Mouse (Mus musculus) induced T-regulatory cell, adult 2 months (primary cell): ENCODE data around the gene LTO1.
"Not testable (repeated sequence)": the region's sequence is repeated elsewhere in the genome, so short reads cannot be mapped to it uniquely, and the experiment has no call there.

ENCODE experiments used
- DNase-seq: peaks from one replicate; pipeline ENCODE4 v3.0.0-alpha.2; 2012; ENCODE audit warnings: low read depth

Gene LTO1

GRCm38 (mm10) chr7:144914948-144915750 lies at the start of gene LTO1:
LTO1 (plus strand) TSS chr7:144915100.
- peak; percentile 98 for DNase-seq

- no peak for DNase-seq
Measured at GRCm38 (mm10) chr7:144867161-144867560, 47.7 kb upstream of the LTO1 start.

GRCm38 (mm10) chr7:144867602-144868001 lies 47.3 kb upstream of the LTO1 start:
- no peak for DNase-seq

- DNase-seq = no peak
Measured at GRCm38 (mm10) chr7:144872420-144872819, 42.5 kb upstream of the LTO1 start.

GRCm38 (mm10) chr7:144873160-144873559 lies 41.7 kb upstream of the LTO1 start:
- no peak for DNase-seq

GRCm38 (mm10) chr7:144874226-144874625 lies 40.7 kb upstream of the LTO1 start:
- no peak for DNase-seq

- no peak for DNase-seq
Measured at GRCm38 (mm10) chr7:144878401-144878800, 36.5 kb upstream of the LTO1 start.

GRCm38 (mm10) chr7:144883106-144883505 lies 31.8 kb upstream of the LTO1 start:
- no peak for DNase-seq

- DNase-seq = peak; percentile 22
Measured at GRCm38 (mm10) chr7:144887672-144888071, 27.2 kb upstream of the LTO1 start.

GRCm38 (mm10) chr7:144888564-144889299 lies 26.2 kb upstream of the LTO1 start:
- DNase-seq = no peak

- not testable (repeated sequence) for DNase-seq
Measured at GRCm38 (mm10) chr7:144890661-144891060, 24.2 kb upstream of the LTO1 start.

- DNase-seq = no peak
Measured at GRCm38 (mm10) chr7:144891863-144892262, 23.0 kb upstream of the LTO1 start.

- no peak for DNase-seq
Measured at GRCm38 (mm10) chr7:144892322-144892721, 22.6 kb upstream of the LTO1 start.

- DNase-seq = peak; percentile 49
Measured at GRCm38 (mm10) chr7:144894191-144894590, 20.7 kb upstream of the LTO1 start.

GRCm38 (mm10) chr7:144894706-144895105 lies 20.2 kb upstream of the LTO1 start:
- peak; percentile 20 for DNase-seq

GRCm38 (mm10) chr7:144895305-144896111 lies 19.4 kb upstream of the LTO1 start:
- peak; percentile 70 for DNase-seq

GRCm38 (mm10) chr7:144896294-144897218 lies 18.3 kb upstream of the LTO1 start, which contains the start of gene Fgf15:
Fgf15 (plus strand) TSS chr7:144896531.
- peak; percentile 15 for DNase-seq

GRCm38 (mm10) chr7:144898506-144898905 lies 16.4 kb upstream of the LTO1 start:
- no peak for DNase-seq

GRCm38 (mm10) chr7:144905514-144905913 lies 9.4 kb upstream of the LTO1 start:
- DNase-seq = peak; percentile 45

GRCm38 (mm10) chr7:144906708-144907397 lies 8.0 kb upstream of the LTO1 start:
- peak; percentile 82 for DNase-seq

GRCm38 (mm10) chr7:144907793-144908192 lies 7.1 kb upstream of the LTO1 start:
- DNase-seq = peak; percentile 79
